Comparison of ENCODE assay signal across 12 mouse cellular contexts in the genomic region with DNA sequence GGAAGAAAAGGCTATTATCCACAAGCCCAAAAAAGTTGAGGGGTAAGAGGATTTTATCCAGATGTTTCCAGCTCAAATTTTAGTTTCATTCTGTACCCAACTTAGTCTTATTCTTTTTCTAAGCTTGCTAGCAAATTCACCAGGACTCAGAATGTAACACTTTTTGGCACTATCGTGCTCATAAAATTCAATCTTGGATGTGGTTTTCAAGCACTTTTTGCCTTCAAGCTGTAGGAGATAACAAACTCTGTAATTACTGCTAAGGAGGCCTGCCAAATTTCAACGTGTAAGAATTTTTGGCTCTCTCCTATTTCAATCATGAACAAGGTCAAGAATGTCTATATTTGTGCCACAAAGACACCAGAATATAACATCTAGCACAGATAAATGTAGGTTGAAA.
"Had no signal": no experiment of that assay in that cellular context is flagged by ENCODE, and none has a peak within 500 bp of the region (broad histone marks: within the 10 kb centered on the region; RNA-seq: fewer than 3 reads in every experiment).

No protein-coding gene starts in this region.

- ATAC-seq: liver, postnatal 0 days; lung, postnatal 0 days; midbrain, embryonic 13.5 days had no signal

- DNase-seq: kidney, adult 8-10 months; kidney, postnatal 25 days; liver; liver, embryonic 13.5 days; liver, postnatal 0 days; lung, postnatal 36 days; right cerebral cortex, postnatal 14 days; thymus, postnatal 4 days had no signal

- H3K4me2 ChIP-seq: limb, embryonic 12.5 days; liver, embryonic 13.5 days; midbrain, embryonic 13.5 days; stomach, embryonic 15.5 days had no signal

- H3K27me3 ChIP-seq: limb, embryonic 12.5 days; liver, embryonic 13.5 days; midbrain, embryonic 13.5 days; stomach, embryonic 15.5 days had no signal

- H3K4me3 ChIP-seq: limb, embryonic 12.5 days; liver, embryonic 13.5 days; midbrain, embryonic 13.5 days; stomach, embryonic 15.5 days had no signal

- H3K27ac ChIP-seq: limb, embryonic 12.5 days; liver, embryonic 13.5 days; midbrain, embryonic 13.5 days; stomach, embryonic 15.5 days had no signal

- H3K4me1 ChIP-seq: limb, embryonic 12.5 days; liver, embryonic 13.5 days; midbrain, embryonic 13.5 days; stomach, embryonic 15.5 days had no signal

- H3K9ac ChIP-seq: limb, embryonic 12.5 days; liver, embryonic 13.5 days; liver, postnatal 0 days; midbrain, embryonic 13.5 days; stomach, embryonic 15.5 days had no signal

- H3K36me3 ChIP-seq: limb, embryonic 12.5 days; liver, embryonic 13.5 days; midbrain, embryonic 13.5 days; stomach, embryonic 15.5 days had no signal

- H3K9me3 ChIP-seq: limb, embryonic 12.5 days; liver, embryonic 13.5 days; midbrain, embryonic 13.5 days; stomach, embryonic 15.5 days had no signal
